Mouse (Mus musculus): ENCODE results near the gene Snapc2.

GRCm38 (mm10) chr8:4259805-4260170, 6.9 kb downstream of the Snapc2 start:
- TF ChIP-seq CTCF (IDR thresholded peaks at IDR 0.05; ENCODE audit: low read depth) (no peak), EP300 (IDR thresholded peaks at IDR 0.05; ENCODE audit: low read depth) (no peak)
